Mouse (Mus musculus): ENCODE data around the gene Dnajc14.
A peak's percentile ranks its signal among the peaks of the same experiment; 100 is the strongest.
"Not testable (repeated sequence)": the region's sequence is repeated elsewhere in the genome, so short reads cannot be mapped to it uniquely, and the experiment has no call there.

Dnajc14 gene

DNA sequence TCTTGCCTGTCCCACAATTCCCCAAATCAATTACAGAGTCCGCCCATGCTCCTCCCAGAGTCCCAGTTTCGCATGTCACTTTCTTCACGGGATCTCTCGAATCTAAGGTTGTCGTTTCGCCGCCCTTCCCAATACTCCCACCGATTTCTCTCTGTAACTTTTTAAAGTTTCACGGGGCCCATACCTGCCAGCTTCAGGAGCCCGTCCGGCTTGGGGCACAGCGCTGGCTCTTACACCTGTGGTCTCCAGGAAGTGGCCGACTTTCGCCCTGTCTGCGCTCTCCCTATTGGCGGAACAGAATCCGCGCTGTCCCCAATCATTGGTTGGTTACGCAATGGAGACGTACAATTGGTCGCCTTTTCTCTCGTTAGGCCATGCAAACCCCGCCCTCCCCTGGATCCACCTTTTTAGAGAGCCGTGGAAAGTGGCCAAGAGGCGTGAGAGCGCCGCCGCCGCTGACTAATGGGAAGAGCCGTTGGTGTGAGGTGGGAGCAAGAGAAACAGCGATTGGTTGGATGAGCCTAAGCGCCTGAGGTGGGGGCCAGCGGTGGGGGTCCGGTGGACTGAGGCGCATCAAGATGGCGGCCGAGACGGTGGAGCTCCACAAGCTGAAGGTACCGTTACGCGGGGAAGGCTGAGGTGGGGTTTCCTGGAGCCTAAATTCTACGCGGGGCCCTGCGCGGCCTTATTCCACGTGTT is 17.6 kb downstream of the Dnajc14 start, which contains the start of gene Ormdl2:
Ormdl2 (minus strand) TSS at position 288 of the 699 bp plus-strand sequence.
- DNase-seq = peak; percentile 99

- no peak for DNase-seq
Measured at GRCm38 (mm10) chr10:128822135-128822534, 18.3 kb downstream of the Dnajc14 start.

GRCm38 (mm10) chr10:128823087-128823486 is 19.2 kb downstream of the Dnajc14 start:
- DNase-seq = not testable (repeated sequence)

GRCm38 (mm10) chr10:128823821-128824220 is 20.0 kb downstream of the Dnajc14 start:
- no peak for DNase-seq

DNA sequence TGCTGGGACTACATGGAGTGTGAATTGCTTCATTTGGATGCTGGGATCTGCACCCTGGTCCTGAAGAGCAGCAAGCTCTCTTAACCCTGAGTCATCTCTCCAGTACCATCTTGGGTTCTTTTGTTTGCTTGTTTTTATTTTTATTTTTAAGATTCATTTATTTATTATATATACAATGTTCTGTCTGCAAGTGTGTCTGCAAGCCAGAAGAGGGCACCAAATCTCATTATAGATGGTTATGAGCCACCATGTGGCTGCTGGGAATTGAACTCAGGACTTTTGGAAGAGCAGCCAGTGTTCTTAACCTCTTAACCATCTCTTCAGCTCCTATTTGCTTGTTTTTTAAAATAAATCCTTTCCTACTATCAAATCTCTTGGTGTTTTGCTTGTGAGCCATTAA is 33.5 kb downstream of the Dnajc14 start:
- DNase-seq = no peak

GRCm38 (mm10) chr10:128839434-128839833 is 35.6 kb downstream of the Dnajc14 start:
- DNase-seq = no peak

DNA sequence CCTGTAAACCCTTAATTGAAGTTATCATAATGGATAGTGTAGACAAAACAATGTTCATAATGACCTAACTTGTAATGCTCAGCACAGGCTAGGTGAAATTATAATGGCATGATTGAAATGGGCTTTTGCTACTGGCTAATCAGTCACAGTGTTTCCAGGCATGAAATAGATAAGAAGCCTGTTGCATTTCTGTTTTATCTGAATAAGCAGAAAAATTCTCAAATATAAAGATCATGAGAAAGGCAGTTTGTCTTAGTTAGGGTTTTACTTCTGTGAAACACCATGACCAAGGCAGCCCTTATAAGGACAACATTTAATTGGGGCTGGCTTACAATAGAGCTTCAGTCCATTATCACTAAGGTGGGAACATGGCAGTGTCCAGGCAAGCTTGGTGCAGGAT is 36.8 kb downstream of the Dnajc14 start:
- no peak for DNase-seq

GRCm38 (mm10) chr10:128843260-128843659 is 39.4 kb downstream of the Dnajc14 start:
- no peak for DNase-seq

- no peak for DNase-seq
Measured at GRCm38 (mm10) chr10:128845516-128845915, 41.7 kb downstream of the Dnajc14 start.

GRCm38 (mm10) chr10:128846664-128847063 is 42.8 kb downstream of the Dnajc14 start:
- DNase-seq = no peak

GRCm38 (mm10) chr10:128848426-128848825 is 44.6 kb downstream of the Dnajc14 start:
- no peak for DNase-seq

- no peak for DNase-seq
Measured at GRCm38 (mm10) chr10:128850339-128850738, 46.5 kb downstream of the Dnajc14 start.

- no peak for DNase-seq
Measured at GRCm38 (mm10) chr10:128861176-128861575, 57.3 kb downstream of the Dnajc14 start.

DNA sequence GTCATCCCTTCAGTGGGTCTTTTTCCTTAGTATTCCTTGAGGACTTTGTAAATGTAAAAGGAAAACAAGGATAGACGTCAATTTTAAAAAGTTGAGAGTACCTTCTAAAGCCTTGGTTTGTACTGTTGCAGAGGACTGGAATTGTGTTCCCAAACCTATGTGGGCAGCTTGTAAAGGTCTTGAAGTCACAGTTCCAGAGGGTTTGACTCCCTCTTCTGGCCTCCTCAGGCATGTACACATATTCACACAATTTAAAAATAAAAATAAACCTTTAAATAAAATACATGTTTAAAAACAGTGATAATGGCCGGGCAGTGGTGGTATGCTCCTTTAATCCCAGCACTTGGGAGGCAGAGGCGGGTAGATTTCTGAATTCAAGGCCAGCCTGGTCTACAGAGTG is 62.2 kb downstream of the Dnajc14 start:
- DNase-seq = no peak

- DNase-seq = no peak
Measured at GRCm38 (mm10) chr10:128866518-128866917, 62.7 kb downstream of the Dnajc14 start.

Measured in cerebellum, adult 11 months (tissue).